Mouse (Mus musculus): ENCODE measurements around the gene Osbpl3.
"Not testable (repeated sequence)": the region's sequence is repeated elsewhere in the genome, so short reads cannot be mapped to it uniquely, and the experiment has no call there.

Osbpl3 gene

GRCm38 (mm10) chr6:50453651-50454050 is 2.4 kb downstream of the Osbpl3 start:
- DNase-seq (ENCODE audit: low read depth), result no peak

- no peak for DNase-seq (ENCODE audit: low read depth)
Measured at GRCm38 (mm10) chr6:50452220-50452619, 3.8 kb downstream of the Osbpl3 start.

GRCm38 (mm10) chr6:50445616-50446015 is 10.4 kb downstream of the Osbpl3 start:
- DNase-seq (ENCODE audit: low read depth), result no peak

GRCm38 (mm10) chr6:50440966-50441862 is 14.8 kb downstream of the Osbpl3 start:
- DNase-seq (ENCODE audit: low read depth), result no peak

- no peak for DNase-seq (ENCODE audit: low read depth)
Measured at GRCm38 (mm10) chr6:50440197-50440596, 15.8 kb downstream of the Osbpl3 start.

GRCm38 (mm10) chr6:50438900-50439299 is 17.1 kb downstream of the Osbpl3 start:
- DNase-seq (ENCODE audit: low read depth), result not testable (repeated sequence)

GRCm38 (mm10) chr6:50437815-50438214 is 18.2 kb downstream of the Osbpl3 start:
- DNase-seq (ENCODE audit: low read depth), result no peak

- no peak for DNase-seq (ENCODE audit: low read depth)
Measured at GRCm38 (mm10) chr6:50436661-50437060, 19.3 kb downstream of the Osbpl3 start.

GRCm38 (mm10) chr6:50432491-50432890 is 23.5 kb downstream of the Osbpl3 start:
- no peak for DNase-seq (ENCODE audit: low read depth)

- no peak for DNase-seq (ENCODE audit: low read depth)
Measured at GRCm38 (mm10) chr6:50429299-50429698, 26.7 kb downstream of the Osbpl3 start.

GRCm38 (mm10) chr6:50427051-50427732 is 28.8 kb downstream of the Osbpl3 start:
- DNase-seq (ENCODE audit: low read depth), result no peak

GRCm38 (mm10) chr6:50426571-50426970 is 29.4 kb downstream of the Osbpl3 start:
- DNase-seq (ENCODE audit: low read depth), result no peak

GRCm38 (mm10) chr6:50424271-50424670 is 31.7 kb downstream of the Osbpl3 start:
- DNase-seq (ENCODE audit: low read depth), result no peak

- no peak for DNase-seq (ENCODE audit: low read depth)
Measured at GRCm38 (mm10) chr6:50420413-50420812, 35.6 kb downstream of the Osbpl3 start.

- DNase-seq (ENCODE audit: low read depth), result no peak
Measured at GRCm38 (mm10) chr6:50419518-50420290, 36.3 kb downstream of the Osbpl3 start.

GRCm38 (mm10) chr6:50418951-50419350 is 37.0 kb downstream of the Osbpl3 start:
- DNase-seq (ENCODE audit: low read depth), result no peak

GRCm38 (mm10) chr6:50416854-50417253 is 39.1 kb downstream of the Osbpl3 start:
- DNase-seq (ENCODE audit: low read depth), result no peak

GRCm38 (mm10) chr6:50415431-50415830 is 40.6 kb downstream of the Osbpl3 start:
- DNase-seq (ENCODE audit: low read depth), result no peak

GRCm38 (mm10) chr6:50414547-50414946 is 41.5 kb downstream of the Osbpl3 start:
- no peak for DNase-seq (ENCODE audit: low read depth)

GRCm38 (mm10) chr6:50413381-50413780 is 42.6 kb downstream of the Osbpl3 start:
- DNase-seq (ENCODE audit: low read depth), result no peak

- no peak for DNase-seq (ENCODE audit: low read depth)
Measured at GRCm38 (mm10) chr6:50412174-50412573, 43.8 kb downstream of the Osbpl3 start.

GRCm38 (mm10) chr6:50404698-50405097 is 51.3 kb downstream of the Osbpl3 start:
- DNase-seq (ENCODE audit: low read depth), result no peak

All from c-Kit-positive CD71-positive TER-119-negative erythroid progenitor cells, embryonic 14.5 days (primary cell).